Mouse (Mus musculus) cortical plate, adult 2 months (tissue): Measurements from ENCODE around the gene Man2a1.

ENCODE experiments used
- CTCF ChIP-seq: fragments of 200-500 bp; IDR thresholded peaks from 2 replicates; pipeline ENCODE4 v1.5.1; 2011; ENCODE audit warnings: mild to moderate bottlenecking, control low read depth, low read length; ENCODE audit not compliant: insufficient read depth; ENCODE audit errors: extremely low read depth
- POLR2A ChIP-seq: fragments of 200-500 bp; IDR thresholded peaks from 2 replicates; pipeline ENCODE4 v1.6.1; 2011; ENCODE audit warnings: mild to moderate bottlenecking, low read length, control low read depth; ENCODE audit not compliant: insufficient read depth; ENCODE audit errors: extremely low read depth

GRCm38 (mm10) chr17:64666518-64666917 is 66.0 kb downstream of the Man2a1 start:
- TF ChIP-seq CTCF (no peak), POLR2A (no peak)
